Mouse (Mus musculus): ENCODE measurements around the gene Arhgap23. TPM values are rescaled to one million over a fixed set of nuclear protein-coding genes. Genes with fewer than 3 reads are reported as not detected.
A peak's percentile ranks its signal among the peaks of the same experiment; 100 is the strongest.

Arhgap23 gene
- polyA plus RNA-seq, 1 experiment from 2014 or later: 5.4 TPM

GRCm38 (mm10) chr11:97508198-97508597 is 92.9 kb downstream of the Arhgap23 start:
- Histone ChIP-seq H3K4me1 (ENCODE audit: control insufficient read depth, insufficient read depth, low read length) (0 out of 2 replicates have a peak, but pooled peaks cover 2% of the 10 kb centered on the region), H3K27me3 (replicated peaks; ENCODE audit: control insufficient read depth, insufficient read depth, low read length) (no peaks in the 10 kb centered on the region), H3K27ac (ENCODE audit: low read depth, low read length) (no peak overlapping the region), H3K9me3 (replicated peaks; ENCODE audit: control insufficient read depth, low read length) (no peaks in the 10 kb centered on the region), H3K9ac (ENCODE audit: low read length) (no peak overlapping the region), H3K4me2 (ENCODE audit: low read length) (no peak overlapping the region), H3K36me3 (ENCODE audit: control insufficient read depth, insufficient read depth, low read length) (no peaks in the 10 kb centered on the region), H3K4me3 (ENCODE audit: low read depth, low read length) (no peak overlapping the region)
- WGBS: 91% methylated on average over 3 of the region's 3 CpGs
- ATAC-seq: no peak
- no peak for DNase-seq (ENCODE audit: low spot score)

GRCm38 (mm10) chr11:97509058-97509457 is 93.7 kb downstream of the Arhgap23 start:
- Histone ChIP-seq H3K4me3 (ENCODE audit: low read depth, low read length) (no peak overlapping the region), H3K9ac (ENCODE audit: low read length) (no peak overlapping the region), H3K4me2 (ENCODE audit: low read length) (no peak overlapping the region), H3K9me3 (replicated peaks; ENCODE audit: control insufficient read depth, low read length) (no peaks in the 10 kb centered on the region), H3K27me3 (replicated peaks; ENCODE audit: control insufficient read depth, insufficient read depth, low read length) (no peaks in the 10 kb centered on the region), H3K27ac (ENCODE audit: low read depth, low read length) (no peak overlapping the region), H3K4me1 (ENCODE audit: control insufficient read depth, insufficient read depth, low read length) (0 out of 2 replicates have a peak, but pooled peaks cover 2% of the 10 kb centered on the region), H3K36me3 (ENCODE audit: control insufficient read depth, insufficient read depth, low read length) (no peaks in the 10 kb centered on the region)
- ATAC-seq (no peak), DNase-seq (ENCODE audit: low spot score) (no peak)
- 53% methylated on average over 5 of the region's 5 CpGs for WGBS

- ATAC-seq: peak; percentile 27; the same call in 1 of the 2 replicates
- Histone ChIP-seq H3K4me1 (ENCODE audit: control insufficient read depth, insufficient read depth, low read length) (0 out of 2 replicates have a peak, but pooled peaks cover 2% of the 10 kb centered on the region), H3K9ac (ENCODE audit: low read length) (no peak overlapping the region), H3K9me3 (replicated peaks; ENCODE audit: control insufficient read depth, low read length) (no peaks in the 10 kb centered on the region), H3K36me3 (ENCODE audit: control insufficient read depth, insufficient read depth, low read length) (peaks cover 3% of the 10 kb centered on the region; the same call in 1 of the 2 replicates), H3K4me3 (ENCODE audit: low read depth, low read length) (no peak overlapping the region), H3K27ac (ENCODE audit: low read depth, low read length) (no peak overlapping the region), H3K4me2 (ENCODE audit: low read length) (no peak overlapping the region), H3K27me3 (replicated peaks; ENCODE audit: control insufficient read depth, insufficient read depth, low read length) (no peaks in the 10 kb centered on the region)
- 52% methylated on average over 24 of the region's 24 CpGs for WGBS
- no peak for DNase-seq (ENCODE audit: low spot score)
Measured at GRCm38 (mm10) chr11:97509715-97510485, 94.6 kb downstream of the Arhgap23 start.

- 24% methylated on average over 10 of the region's 10 CpGs for WGBS
Measured at GRCm38 (mm10) chr11:97510966-97511660, 95.8 kb downstream of the Arhgap23 start.

GRCm38 (mm10) chr11:97511661-97512369 is 96.5 kb downstream of the Arhgap23 start:
- Histone ChIP-seq H3K4me3 (ENCODE audit: low read depth, low read length) (no peak overlapping the region), H3K4me2 (ENCODE audit: low read length) (no peak overlapping the region), H3K36me3 (ENCODE audit: control insufficient read depth, insufficient read depth, low read length) (peaks cover 22% of the 10 kb centered on the region), H3K27ac (ENCODE audit: low read depth, low read length) (no peak overlapping the region; the same call in 1 of the 2 replicates), H3K27me3 (replicated peaks; ENCODE audit: control insufficient read depth, insufficient read depth, low read length) (no peaks in the 10 kb centered on the region), H3K4me1 (ENCODE audit: control insufficient read depth, insufficient read depth, low read length) (0 out of 2 replicates have a peak, but pooled peaks cover 2% of the 10 kb centered on the region), H3K9ac (ENCODE audit: low read length) (no peak overlapping the region), H3K9me3 (replicated peaks; ENCODE audit: control insufficient read depth, low read length) (no peaks in the 10 kb centered on the region)
- WGBS: 63% methylated on average over 13 of the region's 13 CpGs
- ATAC-seq: no peak
- no peak for DNase-seq (ENCODE audit: low spot score)

More at GRCm38 (mm10) chr11:97510966-97511660, 95.8 kb downstream of the Arhgap23 start:
- DNase-seq (ENCODE audit: low spot score) (peak; percentile 53), ATAC-seq (peak; percentile 33; the same call in 1 of the 2 replicates)
- Histone ChIP-seq H3K36me3 (ENCODE audit: control insufficient read depth, insufficient read depth, low read length) (peaks cover 15% of the 10 kb centered on the region), H3K27me3 (replicated peaks; ENCODE audit: control insufficient read depth, insufficient read depth, low read length) (no peaks in the 10 kb centered on the region), H3K27ac (ENCODE audit: low read depth, low read length) (no peak overlapping the region), H3K9me3 (replicated peaks; ENCODE audit: control insufficient read depth, low read length) (no peaks in the 10 kb centered on the region), H3K9ac (ENCODE audit: low read length) (no peak overlapping the region), H3K4me2 (ENCODE audit: low read length) (no peak overlapping the region), H3K4me1 (ENCODE audit: control insufficient read depth, insufficient read depth, low read length) (0 out of 2 replicates have a peak, but pooled peaks cover 2% of the 10 kb centered on the region), H3K4me3 (ENCODE audit: low read depth, low read length) (no peak overlapping the region)

- peaks cover 28% of the 10 kb centered on the region for H3K36me3 ChIP-seq (ENCODE audit: control insufficient read depth, insufficient read depth, low read length)
- no peaks in the 10 kb centered on the region for H3K9me3 ChIP-seq (replicated peaks; ENCODE audit: control insufficient read depth, low read length)
- 29% methylated on average over 6 of the region's 6 CpGs for WGBS
- H3K4me3 ChIP-seq (ENCODE audit: low read depth, low read length): no peak overlapping the region
- H3K27ac ChIP-seq (ENCODE audit: low read depth, low read length): no peak overlapping the region
- H3K4me2 ChIP-seq (ENCODE audit: low read length): no peak overlapping the region
- DNase-seq (ENCODE audit: low spot score): no peak
- ATAC-seq: no peak
- H3K27me3 ChIP-seq (replicated peaks; ENCODE audit: control insufficient read depth, insufficient read depth, low read length): no peaks in the 10 kb centered on the region
- 0 out of 2 replicates have a peak, but pooled peaks cover 2% of the 10 kb centered on the region for H3K4me1 ChIP-seq (ENCODE audit: control insufficient read depth, insufficient read depth, low read length)
- H3K9ac ChIP-seq (ENCODE audit: low read length): no peak overlapping the region
Measured at GRCm38 (mm10) chr11:97512511-97512910, 97.2 kb downstream of the Arhgap23 start.

GRCm38 (mm10) chr11:97513066-97513465 is 97.7 kb downstream of the Arhgap23 start:
- ATAC-seq (no peak), DNase-seq (ENCODE audit: low spot score) (no peak)
- 65% methylated on average over 3 of the region's 3 CpGs for WGBS

GRCm38 (mm10) chr11:97520541-97520940 is 105.2 kb downstream of the Arhgap23 start:
- H3K27ac ChIP-seq (ENCODE audit: low read depth, low read length): no peak overlapping the region
- WGBS: 93% methylated on average over 7 of the region's 7 CpGs
- no peak overlapping the region for H3K9ac ChIP-seq (ENCODE audit: low read length)
- ATAC-seq (no peak), DNase-seq (ENCODE audit: low spot score) (no peak)
- H3K4me3 ChIP-seq (ENCODE audit: low read depth, low read length): no peak overlapping the region
- no peaks in the 10 kb centered on the region; the same call in 1 of the 2 replicates for H3K4me1 ChIP-seq (ENCODE audit: control insufficient read depth, insufficient read depth, low read length)
- H3K36me3 ChIP-seq (ENCODE audit: control insufficient read depth, insufficient read depth, low read length): peaks cover 97% of the 10 kb centered on the region
- H3K9me3 ChIP-seq (replicated peaks; ENCODE audit: control insufficient read depth, low read length): no peaks in the 10 kb centered on the region
- no peaks in the 10 kb centered on the region for H3K27me3 ChIP-seq (replicated peaks; ENCODE audit: control insufficient read depth, insufficient read depth, low read length)
- no peak overlapping the region for H3K4me2 ChIP-seq (ENCODE audit: low read length)

More at GRCm38 (mm10) chr11:97513066-97513465, 97.7 kb downstream of the Arhgap23 start:
- H3K4me2 ChIP-seq (ENCODE audit: low read length): no peak overlapping the region
- H3K9ac ChIP-seq (ENCODE audit: low read length): no peak overlapping the region
- H3K9me3 ChIP-seq (replicated peaks; ENCODE audit: control insufficient read depth, low read length): no peaks in the 10 kb centered on the region
- peaks cover 33% of the 10 kb centered on the region for H3K36me3 ChIP-seq (ENCODE audit: control insufficient read depth, insufficient read depth, low read length)
- 0 out of 2 replicates have a peak, but pooled peaks cover 2% of the 10 kb centered on the region for H3K4me1 ChIP-seq (ENCODE audit: control insufficient read depth, insufficient read depth, low read length)
- H3K27ac ChIP-seq (ENCODE audit: low read depth, low read length): no peak overlapping the region
- H3K27me3 ChIP-seq (replicated peaks; ENCODE audit: control insufficient read depth, insufficient read depth, low read length): no peaks in the 10 kb centered on the region
- no peak overlapping the region for H3K4me3 ChIP-seq (ENCODE audit: low read depth, low read length)
